Mouse (Mus musculus) megakaryocyte, embryonic 14.5 days (primary cell): ENCODE measurements around the gene Mei1.

ENCODE experiments used
- FLI1 ChIP-seq: IDR thresholded peaks from 2 replicates; pipeline ENCODE4 v1.6.1; 2012; ENCODE audit warnings: low read length, inconsistent platforms, mixed read lengths
- GATA1 ChIP-seq: IDR thresholded peaks from 3 replicates; pipeline ENCODE4 v1.6.1; 2012; ENCODE audit warnings: mixed read lengths, low read length, inconsistent platforms, borderline replicate concordance

- TF ChIP-seq GATA1 (no peak), FLI1 (no peak)
Observed at GRCm38 (mm10) chr15:82144157-82144556, 74.4 kb downstream of the Mei1 start.
